Mouse (Mus musculus): Measurements from ENCODE around the gene Ctps2.

Gene Ctps2

GRCm38 (mm10) chrX:162986876-162987495 is 85.9 kb downstream of the Ctps2 start:
- DNase-seq: no peak

GRCm38 (mm10) chrX:162991396-162991795 is 90.4 kb downstream of the Ctps2 start:
- DNase-seq: no peak

GRCm38 (mm10) chrX:162992121-162992520 is 91.1 kb downstream of the Ctps2 start:
- no peak for DNase-seq

- no peak for DNase-seq
These were observed 126.8 kb downstream of the Ctps2 start for GRCm38 (mm10) chrX:163027864-163028263.

GRCm38 (mm10) chrX:163038767-163039166 is 137.7 kb downstream of the Ctps2 start:
- no peak for DNase-seq

GRCm38 (mm10) chrX:163042771-163043170 is 141.7 kb downstream of the Ctps2 start:
- no peak for DNase-seq

- no peak for DNase-seq
These were observed 162.9 kb downstream of the Ctps2 start for GRCm38 (mm10) chrX:163063936-163064335.
